Mouse (Mus musculus) E14TG2a.4 (cell line): Measurements from ENCODE around the gene Gm44503.
A peak's percentile ranks its signal among the peaks of the same experiment; 100 is the strongest.

Experiments used
- CTCF ChIP-seq: conservative IDR thresholded peaks from 2 replicates; pipeline ENCODE4 v1.5.1; 2014; ENCODE audit warnings: low read length
- NANOG ChIP-seq: IDR thresholded peaks from 2 replicates; pipeline ENCODE4 v1.6.1; 2014; ENCODE audit warnings: borderline replicate concordance, low read length, mixed read lengths
- POU5F1 ChIP-seq: IDR thresholded peaks from 2 replicates; pipeline ENCODE4 v1.6.1; 2014; ENCODE audit warnings: low read length, borderline replicate concordance

DNA sequence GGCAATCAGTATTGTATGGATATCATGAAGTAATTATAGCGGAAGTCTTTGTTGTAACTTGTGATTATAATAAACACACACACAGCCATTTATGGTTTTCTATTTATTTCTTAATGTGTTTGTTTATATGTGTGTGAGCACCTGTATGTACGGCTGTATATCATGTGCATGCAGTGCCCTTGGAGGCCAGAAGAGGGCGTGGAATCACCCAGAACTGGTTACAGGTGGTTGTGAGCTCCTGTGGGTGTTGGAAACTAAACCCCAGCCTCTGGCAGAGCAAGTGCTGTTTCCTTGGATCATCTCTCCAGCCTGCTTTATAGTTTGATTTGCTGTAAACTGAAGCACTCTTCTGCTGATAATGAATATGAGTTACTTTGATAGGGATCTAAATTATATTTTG, 15.2 kb upstream of the Gm44503 start:
- TF ChIP-seq CTCF: peak; percentile 86
- no peak for TF ChIP-seq POU5F1
- no peak for TF ChIP-seq NANOG
